Mouse (Mus musculus): ENCODE data around the gene Fance. TPM values are rescaled to one million over a fixed set of nuclear protein-coding genes. Genes with fewer than 3 reads are reported as not detected.

Fance gene
- polyA plus RNA-seq, 1 experiment = 56.8 TPM

- H3K4me3 ChIP-seq (ENCODE audit: low read depth, low read length) = no peak overlapping the region
- no peaks in the 10 kb centered on the region for H3K27me3 ChIP-seq (ENCODE audit: control insufficient read depth, insufficient read depth, low read length, poor library complexity, severe bottlenecking)
- no peaks in the 10 kb centered on the region for H3K36me3 ChIP-seq (ENCODE audit: control insufficient read depth, insufficient read depth, low read length, poor library complexity, severe bottlenecking)
- peaks cover 5% of the 10 kb centered on the region for H3K4me1 ChIP-seq (ENCODE audit: control insufficient read depth, insufficient read depth, low read length)
- no peaks in the 10 kb centered on the region for H3K9me3 ChIP-seq (replicated peaks; ENCODE audit: control insufficient read depth, insufficient read depth, low read length, poor library complexity, severe bottlenecking)
- H3K27ac ChIP-seq (ENCODE audit: insufficient read depth, low read length) = no peak overlapping the region
- H3K9ac ChIP-seq (ENCODE audit: low read depth, poor library complexity, severe bottlenecking) = no peak overlapping the region
- TF ChIP-seq CTCF (IDR thresholded peaks at IDR 0.05; ENCODE audit: low read depth, low read length) (no peak), POLR2A (IDR thresholded peaks at IDR 0.05; ENCODE audit: insufficient read depth, low read length) (no peak), EP300 (IDR thresholded peaks at IDR 0.05; ENCODE audit: insufficient read depth, low read depth, low read length) (no peak)
Observed at GRCm38 (mm10) chr17:28294449-28295333, 18.6 kb upstream of the Fance start.

- Histone ChIP-seq H3K27me3 (ENCODE audit: control insufficient read depth, insufficient read depth, low read length, poor library complexity, severe bottlenecking) (no peaks in the 10 kb centered on the region), H3K9ac (ENCODE audit: low read depth, poor library complexity, severe bottlenecking) (no peak overlapping the region), H3K36me3 (ENCODE audit: control insufficient read depth, insufficient read depth, low read length, poor library complexity, severe bottlenecking) (no peaks in the 10 kb centered on the region), H3K4me1 (ENCODE audit: control insufficient read depth, insufficient read depth, low read length) (peaks cover 9% of the 10 kb centered on the region), H3K27ac (ENCODE audit: insufficient read depth, low read length) (no peak overlapping the region), H3K9me3 (replicated peaks; ENCODE audit: control insufficient read depth, insufficient read depth, low read length, poor library complexity, severe bottlenecking) (no peaks in the 10 kb centered on the region), H3K4me3 (ENCODE audit: low read depth, low read length) (peak overlapping the region; percentile 10; the same call in 1 of the 2 replicates)
- TF ChIP-seq CTCF (IDR thresholded peaks at IDR 0.05; ENCODE audit: low read depth, low read length) (no peak), POLR2A (IDR thresholded peaks at IDR 0.05; ENCODE audit: insufficient read depth, low read length) (no peak), EP300 (IDR thresholded peaks at IDR 0.05; ENCODE audit: insufficient read depth, low read depth, low read length) (no peak)
Observed at GRCm38 (mm10) chr17:28298888-28299287, 14.4 kb upstream of the Fance start.

- Histone ChIP-seq H3K9me3 (replicated peaks; ENCODE audit: control insufficient read depth, insufficient read depth, low read length, poor library complexity, severe bottlenecking) (no peaks in the 10 kb centered on the region), H3K4me1 (ENCODE audit: control insufficient read depth, insufficient read depth, low read length) (peaks cover 12% of the 10 kb centered on the region), H3K27me3 (ENCODE audit: control insufficient read depth, insufficient read depth, low read length, poor library complexity, severe bottlenecking) (no peaks in the 10 kb centered on the region), H3K36me3 (ENCODE audit: control insufficient read depth, insufficient read depth, low read length, poor library complexity, severe bottlenecking) (no peaks in the 10 kb centered on the region), H3K4me3 (ENCODE audit: low read depth, low read length) (no peak overlapping the region), H3K27ac (ENCODE audit: insufficient read depth, low read length) (no peak overlapping the region), H3K9ac (ENCODE audit: low read depth, poor library complexity, severe bottlenecking) (no peak overlapping the region)
- TF ChIP-seq EP300 (IDR thresholded peaks at IDR 0.05; ENCODE audit: insufficient read depth, low read depth, low read length) = no peak
- no peak for TF ChIP-seq CTCF (IDR thresholded peaks at IDR 0.05; ENCODE audit: low read depth, low read length)
- TF ChIP-seq POLR2A (IDR thresholded peaks at IDR 0.05; ENCODE audit: insufficient read depth, low read length) = no peak
Observed at GRCm38 (mm10) chr17:28299669-28300320, 13.5 kb upstream of the Fance start.

DNA sequence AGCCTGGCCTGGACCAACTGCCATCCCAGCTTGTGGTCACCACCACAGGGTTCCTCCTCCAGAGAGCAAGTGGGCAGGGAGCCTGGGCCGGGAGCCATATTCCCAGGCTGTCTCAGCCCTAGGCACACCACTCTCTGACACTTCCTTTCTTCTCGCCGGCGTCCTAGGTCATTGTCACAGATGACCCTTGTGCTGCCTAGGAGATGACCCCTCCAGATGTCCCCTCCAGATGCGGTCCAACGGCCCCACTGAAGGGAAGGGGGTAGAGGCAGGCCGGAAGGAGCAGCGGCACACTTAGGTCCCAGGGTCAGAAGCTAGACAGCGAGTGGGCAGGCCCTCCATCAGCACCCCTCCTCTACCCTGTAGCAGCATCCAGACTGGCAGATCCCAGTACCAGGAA lies 13.0 kb upstream of the Fance start:
- Histone ChIP-seq H3K4me3 (ENCODE audit: low read depth, low read length) (no peak overlapping the region), H3K27ac (ENCODE audit: insufficient read depth, low read length) (no peak overlapping the region), H3K4me1 (ENCODE audit: control insufficient read depth, insufficient read depth, low read length) (peaks cover 12% of the 10 kb centered on the region), H3K9ac (ENCODE audit: low read depth, poor library complexity, severe bottlenecking) (no peak overlapping the region), H3K9me3 (replicated peaks; ENCODE audit: control insufficient read depth, insufficient read depth, low read length, poor library complexity, severe bottlenecking) (no peaks in the 10 kb centered on the region), H3K36me3 (ENCODE audit: control insufficient read depth, insufficient read depth, low read length, poor library complexity, severe bottlenecking) (no peaks in the 10 kb centered on the region), H3K27me3 (ENCODE audit: control insufficient read depth, insufficient read depth, low read length, poor library complexity, severe bottlenecking) (no peaks in the 10 kb centered on the region)
- TF ChIP-seq EP300 (IDR thresholded peaks at IDR 0.05; ENCODE audit: insufficient read depth, low read depth, low read length) = no peak

- Histone ChIP-seq H3K36me3 (ENCODE audit: control insufficient read depth, insufficient read depth, low read length, poor library complexity, severe bottlenecking) (no peaks in the 10 kb centered on the region), H3K9me3 (replicated peaks; ENCODE audit: control insufficient read depth, insufficient read depth, low read length, poor library complexity, severe bottlenecking) (no peaks in the 10 kb centered on the region), H3K27me3 (ENCODE audit: control insufficient read depth, insufficient read depth, low read length, poor library complexity, severe bottlenecking) (no peaks in the 10 kb centered on the region), H3K27ac (ENCODE audit: insufficient read depth, low read length) (no peak overlapping the region), H3K4me3 (ENCODE audit: low read depth, low read length) (no peak overlapping the region), H3K4me1 (ENCODE audit: control insufficient read depth, insufficient read depth, low read length) (peaks cover 12% of the 10 kb centered on the region), H3K9ac (ENCODE audit: low read depth, poor library complexity, severe bottlenecking) (no peak overlapping the region)
- no peak for TF ChIP-seq CTCF (IDR thresholded peaks at IDR 0.05; ENCODE audit: low read depth, low read length)
- no peak for TF ChIP-seq EP300 (IDR thresholded peaks at IDR 0.05; ENCODE audit: insufficient read depth, low read depth, low read length)
- TF ChIP-seq POLR2A (IDR thresholded peaks at IDR 0.05; ENCODE audit: insufficient read depth, low read length) = no peak
Observed at GRCm38 (mm10) chr17:28300850-28301249, 12.5 kb upstream of the Fance start.

- TF ChIP-seq EP300 (IDR thresholded peaks at IDR 0.05; ENCODE audit: insufficient read depth, low read depth, low read length) (0 out of 2 replicates have a peak, but pooled peaks have one; percentile 6), CTCF (IDR thresholded peaks at IDR 0.05; ENCODE audit: low read depth, low read length) (no peak), POLR2A (IDR thresholded peaks at IDR 0.05; ENCODE audit: insufficient read depth, low read length) (no peak)
- peaks cover 7% of the 10 kb centered on the region for H3K4me1 ChIP-seq (ENCODE audit: control insufficient read depth, insufficient read depth, low read length)
- no peaks in the 10 kb centered on the region for H3K27me3 ChIP-seq (ENCODE audit: control insufficient read depth, insufficient read depth, low read length, poor library complexity, severe bottlenecking)
- no peak overlapping the region for H3K9ac ChIP-seq (ENCODE audit: low read depth, poor library complexity, severe bottlenecking)
- H3K27ac ChIP-seq (ENCODE audit: insufficient read depth, low read length) = no peak overlapping the region
- no peaks in the 10 kb centered on the region for H3K9me3 ChIP-seq (replicated peaks; ENCODE audit: control insufficient read depth, insufficient read depth, low read length, poor library complexity, severe bottlenecking)
- H3K4me3 ChIP-seq (ENCODE audit: low read depth, low read length) = no peak overlapping the region
- no peaks in the 10 kb centered on the region for H3K36me3 ChIP-seq (ENCODE audit: control insufficient read depth, insufficient read depth, low read length, poor library complexity, severe bottlenecking)
Observed at GRCm38 (mm10) chr17:28305172-28305571, 8.1 kb upstream of the Fance start.

Measured in ES-Bruce4 (cell line).